Mouse (Mus musculus) forebrain, postnatal 0 days (tissue): ENCODE measurements around the gene Txndc16. TPM values are rescaled to one million over a fixed set of nuclear protein-coding genes. Genes with fewer than 3 reads are reported as not detected.

Source experiments
- ATAC-seq: fragments of 200-750 bp; cut with Nextera tagmentation; 2 replicates; pipeline ENCODE4 v1.8.0; 2017; ENCODE audit warnings: mild to moderate bottlenecking, moderate library complexity
- DNase-seq: peaks from one replicate; pipeline ENCODE4 v3.0.0-alpha.2; 2015
- H3K27ac ChIP-seq: fragments of 300-500 bp; sonication (generic); 2 replicates; pipeline ENCODE4 v1.5.1; 2014; ENCODE audit warnings: low read depth, mild to moderate bottlenecking, antibody characterized with exemption, low read length, moderate library complexity, mixed read lengths
- H3K27me3 ChIP-seq: fragments of 300-500 bp; sonication (generic); 2 replicates; pipeline ENCODE4 v1.6.1; 2014; ENCODE audit warnings: mild to moderate bottlenecking, low read length, mixed read lengths; ENCODE audit not compliant: insufficient read depth
- H3K36me3 ChIP-seq: fragments of 300-500 bp; sonication (generic); 2 replicates; pipeline ENCODE4 v1.6.1; 2014; ENCODE audit warnings: mild to moderate bottlenecking, moderate library complexity; ENCODE audit not compliant: insufficient read depth
- H3K4me1 ChIP-seq: fragments of 300-500 bp; sonication (generic); 2 replicates; pipeline ENCODE4 v1.6.1; 2014; ENCODE audit warnings: antibody characterized with exemption; ENCODE audit not compliant: insufficient read depth
- H3K4me2 ChIP-seq: fragments of 300-500 bp; sonication (generic); 2 replicates; pipeline ENCODE4 v1.6.1; 2014; ENCODE audit warnings: low read depth, mild to moderate bottlenecking, moderate library complexity
- H3K4me3 ChIP-seq: fragments of 300-500 bp; sonication (generic); 2 replicates; pipeline ENCODE4 v1.5.1; 2014; ENCODE audit warnings: low read depth, low read length, mixed read lengths
- H3K9ac ChIP-seq: fragments of 300-500 bp; sonication (generic); 2 replicates; pipeline ENCODE4 v1.6.1; 2014; ENCODE audit warnings: mild to moderate bottlenecking
- H3K9me3 ChIP-seq: fragments of 300-500 bp; sonication (generic); 2 replicates; pipeline ENCODE4 v1.6.1; 2016; ENCODE audit warnings: low read length
- CTCF ChIP-seq: sonication (generic); IDR thresholded peaks from 2 replicates; pipeline ENCODE4 v1.5.1; 2016; ENCODE audit warnings: antibody characterized with exemption, control low read depth, low read depth
- WGBS: fragments of 180-500 bp; shearing (Covaris S2); extraction: QIAGEN DNeasy Blood & Tissue Kit; methylation state at CpG from one replicate; pipeline ENCODE4 v1.1.7; 2014; 5-methylcytosine and 5-hydroxymethylcytosine counted together
- polyA plus RNA-seq: library from polyadenylated mRNA; unstranded; fragments of >200 nt; fragmentation: Nextera tagmentation; extraction: Ambion mirVana; gene quantifications from 2 replicates; pipeline ENCODE4 v1.2.1, GENCODE M21; 2015
- total RNA-seq: library from RNA; depleted of rRNA; stranded (reverse); fragments of >200 nt; gene quantifications from 2 replicates; pipeline ENCODE4 v1.2.3, GENCODE M21; 2014; rRNA removed

Txndc16 gene
- total and polyA plus RNA-seq, 2 experiments from 2014 or later: 32.5 to 61.2 TPM

DNA sequence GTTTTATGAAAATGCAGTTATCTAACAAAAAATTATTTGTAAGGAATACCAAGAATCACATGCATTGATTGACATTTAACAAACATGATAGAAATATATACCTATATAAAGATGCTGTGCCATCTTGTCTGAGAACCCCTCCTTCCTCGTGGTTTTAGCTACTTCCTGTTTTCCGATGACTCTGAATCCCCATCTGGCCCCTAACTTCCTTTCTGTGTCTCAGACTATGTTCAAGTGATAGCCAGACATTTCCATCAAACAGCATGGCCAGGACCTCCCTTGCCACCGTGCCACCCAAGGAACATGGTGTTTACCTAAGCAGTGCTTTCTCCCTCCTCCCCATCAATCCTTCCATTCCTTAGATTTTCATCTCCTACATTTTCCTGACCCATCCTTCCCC lies 127.8 kb downstream of the Txndc16 start:
- H3K4me1 ChIP-seq: no peaks in the 10 kb centered on the region
- ATAC-seq (no peak), DNase-seq (no peak)
- H3K27ac ChIP-seq: no peak overlapping the region
- no peaks in the 10 kb centered on the region for H3K9me3 ChIP-seq
- WGBS: 88% methylated on average over 3 of the region's 3 CpGs
- no peaks in the 10 kb centered on the region for H3K36me3 ChIP-seq
- no peak overlapping the region for H3K9ac ChIP-seq
- H3K27me3 ChIP-seq: no peaks in the 10 kb centered on the region
- H3K4me3 ChIP-seq: no peak overlapping the region
- H3K4me2 ChIP-seq: no peak overlapping the region
- TF ChIP-seq CTCF: no peak

DNA sequence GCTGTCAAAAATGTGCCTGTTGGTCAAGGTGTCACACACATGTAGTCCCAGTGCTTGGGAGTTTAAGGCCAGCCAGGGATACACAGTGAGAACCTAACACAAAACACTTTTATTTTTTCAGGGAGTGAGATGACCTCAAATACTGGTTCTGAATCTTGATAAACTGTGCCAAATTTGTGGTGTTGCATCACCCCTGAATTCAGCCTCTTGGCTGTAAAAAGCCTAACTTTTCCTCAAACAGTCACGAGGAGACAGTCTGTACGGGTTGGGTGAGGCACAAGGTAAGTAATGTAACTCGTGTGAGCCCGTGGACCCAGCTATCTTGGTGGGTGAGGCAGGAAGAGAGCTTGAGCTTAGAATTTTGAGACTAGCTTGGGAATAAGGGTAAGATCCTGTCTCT lies 130.1 kb downstream of the Txndc16 start:
- no peak for TF ChIP-seq CTCF
- ATAC-seq: no peak
- WGBS: 85% methylated on average over 4 of the region's 4 CpGs

GRCm38 (mm10) chr14:45085651-45086425 lies 134.3 kb downstream of the Txndc16 start:
- TF ChIP-seq CTCF: no peak
- WGBS: 75% methylated on average over 5 of the region's 5 CpGs
- H3K27ac ChIP-seq: no peak overlapping the region
- H3K9me3 ChIP-seq: no peaks in the 10 kb centered on the region
- H3K27me3 ChIP-seq: no peaks in the 10 kb centered on the region
- no peak overlapping the region for H3K4me2 ChIP-seq
- DNase-seq: no peak
- no peak overlapping the region for H3K4me3 ChIP-seq
- no peaks in the 10 kb centered on the region for H3K36me3 ChIP-seq
- ATAC-seq: no peak
- H3K9ac ChIP-seq: no peak overlapping the region
- H3K4me1 ChIP-seq: no peaks in the 10 kb centered on the region

More for the DNA sequence above, 130.1 kb downstream of the Txndc16 start:
- H3K4me3 ChIP-seq: no peak overlapping the region
- H3K9me3 ChIP-seq: no peaks in the 10 kb centered on the region
- H3K36me3 ChIP-seq: no peaks in the 10 kb centered on the region
- no peak overlapping the region for H3K27ac ChIP-seq
- no peak overlapping the region for H3K9ac ChIP-seq
- H3K4me1 ChIP-seq: no peaks in the 10 kb centered on the region
- no peaks in the 10 kb centered on the region for H3K27me3 ChIP-seq
- no peak for DNase-seq
- H3K4me2 ChIP-seq: no peak overlapping the region

DNA sequence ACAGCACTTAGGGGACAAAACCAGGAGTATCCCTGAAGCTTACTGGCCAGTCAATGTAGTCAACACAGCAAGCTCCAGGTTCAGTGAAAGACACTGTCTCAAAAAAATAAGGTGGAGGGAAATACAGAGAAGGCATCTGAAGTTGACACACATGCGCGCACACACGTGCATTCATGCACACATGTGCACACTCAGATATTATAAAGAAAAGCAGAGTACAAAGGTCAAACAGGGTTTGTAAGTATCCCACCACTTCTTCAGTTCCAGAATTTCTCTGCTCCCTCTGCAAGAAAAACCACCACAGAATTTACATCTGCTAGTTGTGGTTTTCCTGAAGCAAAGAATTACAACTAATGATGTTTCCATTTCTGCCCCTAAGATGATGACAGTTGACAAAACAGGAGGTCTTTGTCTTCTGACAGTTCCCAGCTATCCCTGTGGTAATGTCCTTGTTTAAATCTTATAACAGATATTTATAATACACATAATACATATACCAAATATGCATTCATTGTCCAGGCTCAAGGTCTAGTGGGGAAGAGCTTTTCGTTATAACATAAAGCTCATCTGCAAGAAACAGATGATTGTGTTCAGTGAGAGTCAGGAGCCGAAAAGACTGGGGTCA lies 135.4 kb downstream of the Txndc16 start:
- 90% methylated on average over 5 of the region's 5 CpGs for WGBS
- Histone ChIP-seq H3K36me3 (no peaks in the 10 kb centered on the region), H3K27ac (no peak overlapping the region), H3K4me1 (no peaks in the 10 kb centered on the region), H3K9ac (no peak overlapping the region), H3K27me3 (no peaks in the 10 kb centered on the region), H3K4me3 (no peak overlapping the region), H3K9me3 (no peaks in the 10 kb centered on the region), H3K4me2 (no peak overlapping the region)
- no peak for TF ChIP-seq CTCF
- DNase-seq (no peak), ATAC-seq (no peak)

DNA sequence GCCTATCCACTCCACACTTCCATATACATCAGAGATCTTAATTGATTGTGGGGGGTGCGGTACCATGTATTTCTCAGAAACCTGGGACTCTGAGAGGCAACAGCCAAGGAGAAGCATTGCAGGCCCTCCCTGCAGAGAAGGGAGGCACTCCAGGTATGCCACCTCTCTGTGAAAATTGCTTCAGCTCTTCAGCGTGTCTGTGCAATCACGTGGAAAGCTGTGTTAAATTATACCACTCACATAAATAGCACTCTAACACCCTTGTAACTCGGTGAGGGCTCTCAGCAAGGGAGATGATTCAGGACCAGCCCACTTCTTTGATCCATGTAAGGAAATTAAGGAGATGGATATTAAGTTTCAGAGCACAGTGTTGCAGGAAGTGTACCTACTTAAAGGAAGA lies 136.6 kb downstream of the Txndc16 start:
- 53% methylated on average over 4 of the region's 4 CpGs for WGBS
- ATAC-seq (no peak), DNase-seq (no peak)
- Histone ChIP-seq H3K9ac (no peak overlapping the region), H3K36me3 (no peaks in the 10 kb centered on the region), H3K27me3 (no peaks in the 10 kb centered on the region), H3K9me3 (no peaks in the 10 kb centered on the region), H3K27ac (no peak overlapping the region), H3K4me2 (no peak overlapping the region), H3K4me1 (no peaks in the 10 kb centered on the region), H3K4me3 (no peak overlapping the region)
- TF ChIP-seq CTCF: no peak

Other genes with a start within 250 kb of the Txndc16 start
- gene Ptger2, start 232.1 kb downstream of the Txndc16 start, total RNA-seq: 0.38 and 1.2 TPM in 2 replicates
- 0.26 and 0.46 TPM in 2 replicates for gene Ptger2, start 232.1 kb downstream of the Txndc16 start, polyA plus RNA-seq
- 38.7 and 42.8 TPM in 2 replicates for gene Gpr137c, start 611 bp downstream of the Txndc16 start, total RNA-seq
- gene Gpr137c, start 611 bp downstream of the Txndc16 start, polyA plus RNA-seq: 7.2 and 9.4 TPM in 2 replicates
- 19.1 and 24.9 TPM in 2 replicates for gene Ero1l, start 98.4 kb upstream of the Txndc16 start, total RNA-seq
- gene Ero1l, start 98.4 kb upstream of the Txndc16 start, polyA plus RNA-seq: 13.8 and 17.9 TPM in 2 replicates
- 156 and 159 TPM in 2 replicates for gene Psmc6, start 109.5 kb upstream of the Txndc16 start, total RNA-seq
- gene Psmc6, start 109.5 kb upstream of the Txndc16 start, polyA plus RNA-seq: 140 and 156 TPM in 2 replicates
- 35.9 and 36.2 TPM in 2 replicates for gene Styx, start 130.8 kb upstream of the Txndc16 start, total RNA-seq
- gene Styx, start 130.8 kb upstream of the Txndc16 start, polyA plus RNA-seq: 59.2 and 72.2 TPM in 2 replicates
- 23.6 and 31.1 TPM in 2 replicates for gene Gnpnat1, start 184.6 kb upstream of the Txndc16 start, total RNA-seq
- gene Gnpnat1, start 184.6 kb upstream of the Txndc16 start, polyA plus RNA-seq: 14.9 and 19.2 TPM in 2 replicates